Mouse (Mus musculus) stomach, embryonic 14.5 days (tissue): Measurements from ENCODE around the gene Stk39. TPM values are rescaled to one million over a fixed set of nuclear protein-coding genes. Genes with fewer than 3 reads are reported as not detected.

Experiments
- ATAC-seq: fragments of 200-750 bp; cut with Nextera tagmentation; 2 replicates; pipeline ENCODE4 v1.8.0; 2017; ENCODE audit warnings: low read depth, moderate TSS enrichment; ENCODE audit not compliant: insufficient number of reproducible peaks, insufficient read depth, low FRiP score
- H3K27ac ChIP-seq: fragments of 300-500 bp; sonication (generic); 2 replicates; pipeline ENCODE4 v1.5.1; 2014; ENCODE audit warnings: mild to moderate bottlenecking, low read length, moderate library complexity, mixed read lengths
- H3K27me3 ChIP-seq: fragments of 300-500 bp; sonication (generic); 2 replicates; pipeline ENCODE4 v1.6.1; 2014; ENCODE audit warnings: low read length, control low read depth, mixed read lengths; ENCODE audit not compliant: control insufficient read depth, insufficient read depth
- H3K36me3 ChIP-seq: fragments of 300-500 bp; sonication (generic); 2 replicates; pipeline ENCODE4 v1.6.1; 2014; ENCODE audit warnings: mild to moderate bottlenecking, control low read depth, low read length, moderate library complexity, mixed read lengths; ENCODE audit not compliant: control insufficient read depth, insufficient read depth
- H3K4me1 ChIP-seq: fragments of 300-500 bp; sonication (generic); 2 replicates; pipeline ENCODE4 v1.6.1; 2014; ENCODE audit warnings: low read length, control low read depth, mixed read lengths; ENCODE audit not compliant: control insufficient read depth, insufficient read depth
- H3K4me2 ChIP-seq: fragments of 300-500 bp; sonication (generic); replicated peaks from 2 replicates; pipeline ENCODE4 v1.6.1; 2014; ENCODE audit warnings: low read depth, low read length, control low read depth
- H3K4me3 ChIP-seq: fragments of 300-500 bp; sonication (generic); 2 replicates; pipeline ENCODE4 v1.5.1; 2014; ENCODE audit warnings: low read depth, low read length, control low read depth
- H3K9ac ChIP-seq: fragments of 300-500 bp; sonication (generic); replicated peaks from 2 replicates; pipeline ENCODE4 v1.6.1; 2014; ENCODE audit warnings: low read depth, mild to moderate bottlenecking, control low read depth, low read length, moderate library complexity, mixed read lengths
- H3K9me3 ChIP-seq: fragments of 300-500 bp; sonication (generic); 2 replicates; pipeline ENCODE4 v1.6.1; 2016; ENCODE audit warnings: low read depth, low read length, control low read depth; ENCODE audit not compliant: control insufficient read depth
- WGBS: fragments of 180-500 bp; shearing (Covaris S2); extraction: QIAGEN DNeasy Blood & Tissue Kit; methylation state at CpG from one replicate; pipeline ENCODE4 v1.1.7; 2014; 5-methylcytosine and 5-hydroxymethylcytosine counted together
- polyA plus RNA-seq: library from polyadenylated mRNA; unstranded; fragments of >200 nt; fragmentation: Nextera tagmentation; extraction: Ambion mirVana; gene quantifications from 2 replicates; pipeline ENCODE4 v1.2.1, GENCODE M21; 2014

The Stk39 gene
- polyA plus RNA-seq, 1 experiment from 2014 or later = 20.1 TPM

DNA sequence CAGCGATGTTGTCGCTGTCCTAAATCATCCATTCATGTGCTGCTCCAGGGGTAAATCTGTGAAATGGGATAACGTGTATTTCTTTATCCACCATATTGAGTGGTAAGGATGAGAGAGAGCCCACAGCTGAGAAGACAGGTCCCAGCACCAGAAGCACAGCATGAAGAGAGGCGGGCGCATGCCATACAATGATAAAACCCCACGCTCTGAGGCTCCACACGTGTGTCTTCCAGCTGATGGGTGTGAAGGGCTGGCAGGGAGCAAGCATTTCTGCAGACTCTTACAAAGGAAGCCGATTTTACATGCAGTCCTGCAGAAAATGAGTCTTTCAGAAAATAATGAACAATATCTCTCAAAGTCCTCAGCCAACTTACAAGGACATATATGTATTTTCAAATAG, 215.6 kb downstream of the Stk39 start:
- H3K9ac ChIP-seq = no peak overlapping the region
- ATAC-seq = no peak
- no peak overlapping the region for H3K4me3 ChIP-seq
- H3K27ac ChIP-seq = no peak overlapping the region
- no peaks in the 10 kb centered on the region for H3K9me3 ChIP-seq
- no peaks in the 10 kb centered on the region for H3K27me3 ChIP-seq
- WGBS = 89% methylated on average over 8 of the region's 8 CpGs
- H3K4me1 ChIP-seq = no peaks in the 10 kb centered on the region
- H3K4me2 ChIP-seq = no peak overlapping the region
- H3K36me3 ChIP-seq = no peaks in the 10 kb centered on the region

DNA sequence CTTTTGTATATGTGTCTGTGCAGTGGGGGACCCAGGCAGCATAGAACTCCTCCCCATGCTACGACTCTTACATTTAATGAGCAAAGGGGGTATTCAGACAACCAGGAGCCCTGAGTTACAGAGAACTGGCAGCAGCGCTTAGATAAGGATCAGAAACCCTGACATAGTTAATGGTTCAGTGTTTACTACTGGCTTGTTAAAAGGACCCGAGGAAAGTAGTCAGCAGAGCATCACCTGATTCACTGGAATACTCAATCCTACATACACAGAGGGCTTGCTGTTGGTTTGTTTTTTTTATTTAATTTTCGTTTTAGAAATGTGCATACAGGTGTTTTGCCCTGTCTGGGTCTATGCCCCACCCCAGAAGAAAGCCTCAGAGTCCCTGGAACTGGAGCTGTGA, 217.3 kb downstream of the Stk39 start:
- Histone ChIP-seq H3K9me3 (no peaks in the 10 kb centered on the region), H3K27me3 (no peaks in the 10 kb centered on the region), H3K36me3 (no peaks in the 10 kb centered on the region), H3K9ac (no peak overlapping the region), H3K27ac (no peak overlapping the region), H3K4me1 (no peaks in the 10 kb centered on the region), H3K4me3 (no peak overlapping the region), H3K4me2 (no peak overlapping the region)
- WGBS = 44% methylated on average over 4 of the region's 4 CpGs
- ATAC-seq = no peak

DNA sequence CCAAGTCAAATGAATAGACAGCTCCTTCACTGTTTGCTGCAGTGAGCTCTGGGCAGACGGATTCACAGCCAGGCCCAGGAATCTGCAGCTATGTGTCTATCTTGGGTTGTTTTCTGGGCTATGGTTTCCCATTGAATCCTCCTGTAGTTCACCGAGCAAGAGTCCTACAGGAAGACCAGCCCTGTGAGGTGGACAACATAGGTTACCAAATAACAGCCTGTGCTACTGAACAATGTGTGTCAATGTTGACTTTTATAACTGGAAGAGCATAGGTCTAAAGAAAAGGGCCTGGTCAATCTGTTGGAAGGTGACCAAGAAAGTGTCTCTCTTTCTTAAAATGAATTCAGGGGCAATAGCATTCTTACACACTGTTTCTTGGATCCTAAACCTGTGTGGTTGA, 218.8 kb downstream of the Stk39 start:
- Histone ChIP-seq H3K4me2 (no peak overlapping the region), H3K9ac (no peak overlapping the region), H3K36me3 (no peaks in the 10 kb centered on the region), H3K27ac (no peak overlapping the region), H3K4me1 (no peaks in the 10 kb centered on the region), H3K27me3 (no peaks in the 10 kb centered on the region), H3K4me3 (no peak overlapping the region), H3K9me3 (no peaks in the 10 kb centered on the region)
- 87% methylated on average over 2 of the region's 2 CpGs for WGBS
- ATAC-seq = no peak

DNA sequence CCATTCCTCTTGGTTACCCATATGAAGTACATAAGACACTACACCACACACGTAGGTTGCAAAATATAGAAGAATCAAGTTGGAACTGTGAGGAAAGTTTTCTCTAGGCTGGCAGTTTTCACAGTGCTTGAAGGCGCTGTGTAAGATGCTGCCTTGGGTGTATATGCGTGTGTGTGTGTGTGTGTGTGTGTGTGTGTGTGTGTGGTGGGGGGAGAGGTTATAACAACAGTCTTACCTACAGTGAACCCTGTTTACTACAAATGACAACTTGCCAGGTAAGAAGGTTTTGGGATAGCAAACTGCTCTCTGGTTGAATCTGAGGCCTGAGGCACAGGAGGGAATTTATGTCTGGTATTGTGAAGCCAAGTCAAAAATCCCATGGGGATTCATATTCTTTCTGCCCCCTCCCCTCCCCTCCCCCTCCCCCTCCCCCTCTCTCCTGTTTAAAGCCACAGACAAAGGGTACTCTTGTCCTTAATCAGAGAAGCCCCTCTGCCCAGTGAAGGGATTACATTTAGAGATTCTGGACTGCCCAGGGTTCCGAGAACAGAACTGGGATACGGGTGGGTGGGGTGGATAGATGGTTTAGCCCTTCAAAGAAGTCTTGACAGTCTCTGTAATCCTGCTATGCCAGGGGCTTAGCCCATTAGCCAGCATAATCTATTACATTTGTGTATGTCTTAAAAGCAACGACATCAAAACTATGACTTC, 219.9 kb downstream of the Stk39 start:
- Histone ChIP-seq H3K4me2 (no peak overlapping the region), H3K9me3 (no peaks in the 10 kb centered on the region), H3K36me3 (no peaks in the 10 kb centered on the region), H3K9ac (no peak overlapping the region), H3K27ac (no peak overlapping the region), H3K4me1 (no peaks in the 10 kb centered on the region), H3K4me3 (no peak overlapping the region), H3K27me3 (no peaks in the 10 kb centered on the region)
- WGBS = 84% methylated on average over 6 of the region's 6 CpGs
- ATAC-seq = no peak

DNA sequence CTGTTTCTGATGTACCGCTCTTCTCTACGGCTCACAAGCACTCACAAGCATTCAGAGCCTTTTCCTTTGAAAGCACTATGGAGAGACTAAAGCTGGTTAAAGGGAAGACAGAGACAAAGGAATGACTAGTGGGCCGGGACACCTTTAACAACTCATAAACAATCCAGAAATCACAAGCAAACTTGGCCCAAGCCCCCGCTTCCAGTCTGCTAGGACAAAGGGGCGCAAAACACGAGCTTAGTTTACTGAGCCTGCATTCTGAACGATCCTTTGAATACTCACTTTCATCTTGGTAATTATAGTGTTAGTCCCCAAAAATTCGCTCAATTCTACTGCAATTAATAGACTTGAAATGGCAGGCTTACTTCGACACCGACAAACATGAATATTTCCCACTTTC, 221.2 kb downstream of the Stk39 start:
- Histone ChIP-seq H3K4me3 (no peak overlapping the region), H3K9me3 (no peaks in the 10 kb centered on the region), H3K36me3 (no peaks in the 10 kb centered on the region), H3K27me3 (no peaks in the 10 kb centered on the region), H3K4me2 (no peak overlapping the region), H3K9ac (no peak overlapping the region), H3K4me1 (no peaks in the 10 kb centered on the region; the same call in 1 of the 2 replicates), H3K27ac (no peak overlapping the region)
- WGBS = 92% methylated on average over 10 of the region's 10 CpGs
- ATAC-seq = no peak

DNA sequence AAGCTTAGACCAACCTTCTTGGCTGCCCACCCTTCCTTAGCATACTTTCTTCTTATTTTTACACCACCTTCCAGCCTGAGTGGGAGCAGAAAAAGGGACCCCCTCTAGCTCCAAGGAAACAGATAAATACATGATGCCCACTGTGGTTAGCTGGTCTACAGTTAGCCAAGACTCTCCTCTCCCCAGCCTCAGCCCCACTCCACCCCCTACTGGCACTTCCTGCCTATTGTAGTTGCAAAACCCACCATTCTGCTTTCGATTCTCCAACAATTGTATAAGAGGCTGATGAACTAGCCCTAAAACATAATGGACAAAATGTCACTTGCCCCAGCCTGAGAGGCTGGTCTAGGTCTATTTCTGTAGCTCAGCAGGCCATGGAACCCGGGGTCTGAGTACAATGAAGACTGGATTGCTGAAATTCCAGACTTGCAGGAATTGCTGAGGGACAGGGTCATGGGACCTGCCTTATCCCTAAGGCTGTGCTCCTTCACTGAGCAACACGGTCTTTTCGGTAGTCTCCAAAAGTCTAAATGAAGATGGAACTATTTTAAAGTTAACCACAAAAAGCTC, 222.1 kb downstream of the Stk39 start:
- Histone ChIP-seq H3K4me2 (no peak overlapping the region), H3K4me3 (no peak overlapping the region), H3K9me3 (no peaks in the 10 kb centered on the region), H3K9ac (no peak overlapping the region), H3K27me3 (no peaks in the 10 kb centered on the region), H3K4me1 (no peaks in the 10 kb centered on the region; the same call in 1 of the 2 replicates), H3K27ac (no peak overlapping the region), H3K36me3 (no peaks in the 10 kb centered on the region)
- WGBS = 84% methylated on average over 4 of the region's 4 CpGs
- no peak for ATAC-seq

DNA sequence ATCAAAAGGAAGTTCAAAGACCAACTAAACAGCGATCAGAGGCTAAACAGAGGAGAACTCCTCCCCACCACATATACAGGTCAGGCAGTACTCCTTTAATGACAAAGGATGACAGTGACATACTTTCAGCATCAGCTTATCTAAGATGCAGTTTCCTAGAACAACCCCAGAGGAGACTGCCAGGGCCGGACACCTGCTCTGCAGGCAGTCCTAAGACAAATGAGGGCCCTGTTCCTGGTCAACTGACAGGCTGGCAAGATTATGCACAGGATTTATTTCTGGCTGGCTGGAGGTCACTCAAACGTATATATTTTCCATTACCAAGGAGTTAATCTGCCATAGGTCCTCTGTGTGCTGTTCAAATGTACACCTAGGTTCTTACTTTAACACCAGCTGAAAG, 225.8 kb downstream of the Stk39 start:
- 20% methylated on average over 3 of the region's 3 CpGs for WGBS
- H3K4me3 ChIP-seq = no peak overlapping the region
- H3K9ac ChIP-seq = no peak overlapping the region
- H3K4me1 ChIP-seq = peaks cover 4% of the 10 kb centered on the region; the same call in 1 of the 2 replicates
- no peak overlapping the region for H3K27ac ChIP-seq
- no peak overlapping the region for H3K4me2 ChIP-seq
- H3K27me3 ChIP-seq = no peaks in the 10 kb centered on the region
- H3K36me3 ChIP-seq = no peaks in the 10 kb centered on the region
- ATAC-seq = no peak
- no peaks in the 10 kb centered on the region for H3K9me3 ChIP-seq

DNA sequence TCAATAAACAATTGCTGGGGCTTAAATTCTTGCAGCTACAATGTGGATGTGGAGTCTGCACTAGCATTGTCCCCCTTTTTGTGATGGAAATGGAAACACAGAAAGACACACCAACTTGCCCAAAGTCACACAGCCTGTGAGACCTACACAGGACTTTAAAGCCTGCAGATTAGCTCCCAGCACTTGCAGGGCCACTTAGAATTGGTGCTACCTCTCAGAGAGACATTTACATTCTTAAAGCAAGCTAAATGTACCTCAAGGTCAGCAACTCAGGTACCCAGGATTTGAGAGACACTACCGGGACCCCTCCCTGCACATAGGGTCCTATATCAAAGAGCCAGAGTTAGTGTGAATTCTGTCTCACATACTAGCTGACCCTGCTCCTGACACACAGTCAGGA, 227.5 kb downstream of the Stk39 start:
- H3K27ac ChIP-seq = no peak overlapping the region
- WGBS = 82% methylated on average over 1 of the region's 1 CpGs
- H3K4me2 ChIP-seq = no peak overlapping the region
- ATAC-seq = no peak
- H3K4me1 ChIP-seq = peaks cover 4% of the 10 kb centered on the region; the same call in 1 of the 2 replicates
- H3K27me3 ChIP-seq = no peaks in the 10 kb centered on the region
- H3K9me3 ChIP-seq = no peaks in the 10 kb centered on the region
- H3K9ac ChIP-seq = no peak overlapping the region
- H3K36me3 ChIP-seq = no peaks in the 10 kb centered on the region
- H3K4me3 ChIP-seq = no peak overlapping the region
